Mouse (Mus musculus): ENCODE measurements around the gene Ino80d. TPM values are rescaled to one million over a fixed set of nuclear protein-coding genes. Genes with fewer than 3 reads are reported as not detected.

Gene Ino80d
- polyA plus RNA-seq, 1 experiment from 2014 or later: 12.2 TPM

DNA sequence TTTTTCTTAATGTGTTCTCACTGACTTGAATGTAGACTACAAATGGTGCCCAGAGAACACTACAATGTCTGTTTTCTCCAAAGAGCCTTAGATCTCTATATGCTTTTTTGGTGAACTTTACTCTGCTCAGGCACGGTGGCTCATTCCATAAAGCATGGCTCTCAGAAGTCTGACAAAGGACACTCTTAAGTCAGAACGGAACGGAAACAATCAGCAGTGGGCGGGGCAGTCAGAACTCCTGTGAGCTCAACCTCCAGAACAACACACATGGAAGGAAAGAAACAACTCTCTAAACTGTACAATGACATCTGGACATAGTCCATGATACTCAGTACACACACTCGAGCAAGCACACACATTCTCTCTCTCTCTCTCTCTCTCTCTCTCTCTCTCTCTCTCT lies 34.2 kb downstream of the Ino80d start:
- Histone ChIP-seq H3K4me2 (ENCODE audit: low read length) (no peak overlapping the region), H3K9me3 (ENCODE audit: control insufficient read depth, low read length) (no peaks in the 10 kb centered on the region), H3K4me3 (ENCODE audit: control insufficient read depth in 1 of 2, insufficient read depth in 1 of 2, low read depth in 1 of 2, low read length in 2 of 2) (no peak overlapping the region), H3K36me3 (ENCODE audit: control insufficient read depth, insufficient read depth, low read length) (peaks cover 71% of the 10 kb centered on the region), H3K27ac (replicated peaks in 1 of 2; ENCODE audit: control insufficient read depth in 1 of 2, insufficient read depth in 1 of 2, low read depth in 2 of 2, low read length in 2 of 2) (no peak overlapping the region), H3K27me3 (ENCODE audit: control insufficient read depth, insufficient read depth, low read length) (no peaks in the 10 kb centered on the region), H3K9ac (ENCODE audit: low read length) (no peak overlapping the region), H3K4me1 (ENCODE audit: control insufficient read depth in 2 of 2, insufficient read depth in 2 of 2, low read length in 2 of 2) (no peaks in the 10 kb centered on the region)
- WGBS: 45% methylated on average over 5 of the region's 5 CpGs
- no peak for ATAC-seq (ENCODE audit: insufficient number of reproducible peaks, insufficient read depth, low FRiP score, low read depth)

DNA sequence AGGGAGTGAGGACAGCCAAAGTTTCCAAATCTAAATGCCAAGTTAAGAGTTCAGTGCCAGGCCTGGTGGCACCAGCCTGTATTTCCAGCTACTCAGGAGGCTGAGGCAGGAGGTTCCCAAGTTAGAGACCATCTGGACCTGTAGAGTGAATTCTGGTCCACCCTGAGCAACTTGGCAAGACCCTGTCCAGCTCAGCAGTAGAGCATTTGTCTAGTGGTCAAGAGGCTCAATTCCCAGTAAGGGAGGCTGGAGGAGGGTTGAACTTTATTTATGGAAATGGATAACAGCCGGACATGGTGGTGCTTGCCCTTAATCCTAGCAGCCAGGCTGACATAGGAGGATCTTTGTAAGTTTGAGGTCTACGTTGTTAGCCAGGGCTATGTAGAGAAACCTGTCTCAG lies 38.1 kb downstream of the Ino80d start:
- Histone ChIP-seq H3K36me3 (ENCODE audit: control insufficient read depth, insufficient read depth, low read length) (peaks cover 83% of the 10 kb centered on the region), H3K9me3 (ENCODE audit: control insufficient read depth, low read length) (no peaks in the 10 kb centered on the region), H3K9ac (ENCODE audit: low read length) (no peak overlapping the region), H3K4me3 (ENCODE audit: control insufficient read depth in 1 of 2, insufficient read depth in 1 of 2, low read depth in 1 of 2, low read length in 2 of 2) (no peak overlapping the region), H3K27me3 (ENCODE audit: control insufficient read depth, insufficient read depth, low read length) (no peaks in the 10 kb centered on the region), H3K4me2 (ENCODE audit: low read length) (no peak overlapping the region), H3K4me1 (ENCODE audit: control insufficient read depth in 2 of 2, insufficient read depth in 2 of 2, low read length in 2 of 2) (no peaks in the 10 kb centered on the region), H3K27ac (replicated peaks in 1 of 2; ENCODE audit: control insufficient read depth in 1 of 2, insufficient read depth in 1 of 2, low read depth in 2 of 2, low read length in 2 of 2) (no peak overlapping the region)
- ATAC-seq (ENCODE audit: insufficient number of reproducible peaks, insufficient read depth, low FRiP score, low read depth): no peak
- 75% methylated on average over 2 of the region's 2 CpGs for WGBS

DNA sequence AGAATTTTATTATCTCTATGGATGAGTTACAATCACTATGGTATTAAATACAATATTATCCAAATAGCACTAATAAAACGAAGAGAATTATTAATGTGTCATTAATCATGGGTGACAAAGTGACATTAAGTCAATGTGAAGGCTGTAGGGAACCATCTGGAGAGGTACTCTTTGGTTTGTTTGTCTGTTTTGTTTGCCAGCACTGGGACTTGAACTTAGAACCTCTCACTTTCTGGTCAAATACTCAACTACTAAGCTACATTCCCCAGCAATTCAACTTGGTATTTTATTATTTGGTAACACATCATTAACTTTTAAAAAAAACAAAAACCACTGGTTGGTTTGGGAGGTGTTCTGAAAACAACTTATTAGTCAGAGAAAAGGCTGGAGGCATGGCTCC lies 43.1 kb downstream of the Ino80d start:
- H3K9ac ChIP-seq (ENCODE audit: low read length): no peak overlapping the region
- no peak overlapping the region for H3K4me2 ChIP-seq (ENCODE audit: low read length)
- H3K4me1 ChIP-seq (ENCODE audit: control insufficient read depth in 2 of 2, insufficient read depth in 2 of 2, low read length in 2 of 2): no peaks in the 10 kb centered on the region
- peaks cover 97% of the 10 kb centered on the region for H3K36me3 ChIP-seq (ENCODE audit: control insufficient read depth, insufficient read depth, low read length)
- no peaks in the 10 kb centered on the region for H3K27me3 ChIP-seq (ENCODE audit: control insufficient read depth, insufficient read depth, low read length)
- no peak overlapping the region for H3K4me3 ChIP-seq (ENCODE audit: control insufficient read depth in 1 of 2, insufficient read depth in 1 of 2, low read depth in 1 of 2, low read length in 2 of 2)
- 87% methylated on average over 1 of the region's 1 CpGs for WGBS
- H3K9me3 ChIP-seq (ENCODE audit: control insufficient read depth, low read length): 0 out of 2 replicates have a peak, but pooled peaks cover 3% of the 10 kb centered on the region
- H3K27ac ChIP-seq (replicated peaks in 1 of 2; ENCODE audit: control insufficient read depth in 1 of 2, insufficient read depth in 1 of 2, low read depth in 2 of 2, low read length in 2 of 2): no peak overlapping the region
- ATAC-seq (ENCODE audit: insufficient number of reproducible peaks, insufficient read depth, low FRiP score, low read depth): no peak

DNA sequence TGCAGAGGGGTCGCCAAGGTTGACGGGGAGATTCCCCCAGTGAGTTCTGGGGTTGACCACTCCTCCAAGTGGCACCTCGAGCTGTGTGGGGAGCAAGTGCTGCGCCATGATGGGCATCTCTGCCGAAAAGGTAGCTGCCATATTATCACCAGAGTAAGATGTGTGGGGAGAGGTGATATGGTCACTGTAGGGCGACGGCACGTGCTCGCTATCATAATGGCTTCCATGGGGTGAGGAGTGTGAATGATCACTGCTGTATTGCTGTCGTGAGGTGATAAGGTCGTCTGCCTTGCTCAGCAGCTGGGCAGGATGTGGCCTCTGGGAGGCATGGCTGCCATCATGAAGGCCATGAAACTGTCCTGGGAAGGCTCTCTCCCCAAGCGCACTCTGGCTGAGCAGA lies 56.1 kb downstream of the Ino80d start:
- H3K4me1 ChIP-seq (ENCODE audit: control insufficient read depth in 2 of 2, insufficient read depth in 2 of 2, low read length in 2 of 2): peaks cover 0 to 9% of the 10 kb centered on the region in 2 experiments; a peak in 3 of 4 replicates
- no peak overlapping the region for H3K9ac ChIP-seq (ENCODE audit: low read length)
- H3K36me3 ChIP-seq (ENCODE audit: control insufficient read depth, insufficient read depth, low read length): peaks cover 72% of the 10 kb centered on the region
- no peak overlapping the region for H3K4me2 ChIP-seq (ENCODE audit: low read length)
- H3K27me3 ChIP-seq (ENCODE audit: control insufficient read depth, insufficient read depth, low read length): no peaks in the 10 kb centered on the region
- H3K4me3 ChIP-seq (ENCODE audit: control insufficient read depth in 1 of 2, insufficient read depth in 1 of 2, low read depth in 1 of 2, low read length in 2 of 2): no peak overlapping the region
- H3K27ac ChIP-seq (replicated peaks in 1 of 2; ENCODE audit: control insufficient read depth in 1 of 2, insufficient read depth in 1 of 2, low read depth in 2 of 2, low read length in 2 of 2): no peak overlapping the region
- H3K9me3 ChIP-seq (ENCODE audit: control insufficient read depth, low read length): no peaks in the 10 kb centered on the region
- no peak for ATAC-seq (ENCODE audit: insufficient number of reproducible peaks, insufficient read depth, low FRiP score, low read depth)
- WGBS: 67% methylated on average over 12 of the region's 12 CpGs

DNA sequence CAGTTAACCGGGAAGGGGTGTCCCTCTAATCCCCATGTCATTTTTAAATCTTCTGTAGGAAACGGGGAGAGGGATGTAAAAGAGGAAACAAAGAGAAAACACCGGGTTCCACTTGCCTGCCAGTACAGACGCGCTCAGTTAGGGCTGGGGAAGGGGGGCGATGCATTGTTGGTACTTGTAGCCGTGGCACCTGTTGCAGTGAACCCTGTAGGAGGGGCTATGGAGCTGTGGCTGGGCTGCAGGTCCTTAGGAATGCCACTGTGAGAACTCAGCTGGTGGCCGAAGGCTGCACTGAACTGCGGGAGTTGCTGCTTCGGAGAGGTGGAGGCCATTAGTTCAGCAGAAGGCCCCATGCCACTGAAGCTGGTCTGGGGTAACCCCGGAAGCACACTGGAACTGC lies 56.6 kb downstream of the Ino80d start:
- ATAC-seq (ENCODE audit: insufficient number of reproducible peaks, insufficient read depth, low FRiP score, low read depth): no peak
- WGBS: 87% methylated on average over 11 of the region's 11 CpGs
- Histone ChIP-seq H3K9me3 (ENCODE audit: control insufficient read depth, low read length) (no peaks in the 10 kb centered on the region), H3K27ac (replicated peaks in 1 of 2; ENCODE audit: control insufficient read depth in 1 of 2, insufficient read depth in 1 of 2, low read depth in 2 of 2, low read length in 2 of 2) (no peak overlapping the region), H3K27me3 (ENCODE audit: control insufficient read depth, insufficient read depth, low read length) (no peaks in the 10 kb centered on the region), H3K36me3 (ENCODE audit: control insufficient read depth, insufficient read depth, low read length) (peaks cover 69% of the 10 kb centered on the region), H3K4me3 (ENCODE audit: control insufficient read depth in 1 of 2, insufficient read depth in 1 of 2, low read depth in 1 of 2, low read length in 2 of 2) (no peak overlapping the region), H3K4me2 (ENCODE audit: low read length) (no peak overlapping the region), H3K9ac (ENCODE audit: low read length) (no peak overlapping the region), H3K4me1 (ENCODE audit: control insufficient read depth in 2 of 2, insufficient read depth in 2 of 2, low read length in 2 of 2) (peaks cover under 1 to 14% of the 10 kb centered on the region in 2 experiments)

- Histone ChIP-seq H3K4me1 (ENCODE audit: control insufficient read depth in 2 of 2, insufficient read depth in 2 of 2, low read length in 2 of 2) (peaks cover 3 to 15% of the 10 kb centered on the region in 2 experiments), H3K9me3 (ENCODE audit: control insufficient read depth, low read length) (no peaks in the 10 kb centered on the region), H3K4me3 (ENCODE audit: control insufficient read depth in 1 of 2, insufficient read depth in 1 of 2, low read depth in 1 of 2, low read length in 2 of 2) (no peak overlapping the region), H3K27ac (replicated peaks in 1 of 2; ENCODE audit: control insufficient read depth in 1 of 2, insufficient read depth in 1 of 2, low read depth in 2 of 2, low read length in 2 of 2) (no peak overlapping the region), H3K4me2 (ENCODE audit: low read length) (no peak overlapping the region), H3K36me3 (ENCODE audit: control insufficient read depth, insufficient read depth, low read length) (peaks cover 69% of the 10 kb centered on the region), H3K27me3 (ENCODE audit: control insufficient read depth, insufficient read depth, low read length) (no peaks in the 10 kb centered on the region), H3K9ac (ENCODE audit: low read length) (no peak overlapping the region)
- no peak for ATAC-seq (ENCODE audit: insufficient number of reproducible peaks, insufficient read depth, low FRiP score, low read depth)
- 77% methylated on average over 3 of the region's 3 CpGs for WGBS
These were observed 57.1 kb downstream of the Ino80d start for GRCm38 (mm10) chr1:63057318-63057717.

DNA sequence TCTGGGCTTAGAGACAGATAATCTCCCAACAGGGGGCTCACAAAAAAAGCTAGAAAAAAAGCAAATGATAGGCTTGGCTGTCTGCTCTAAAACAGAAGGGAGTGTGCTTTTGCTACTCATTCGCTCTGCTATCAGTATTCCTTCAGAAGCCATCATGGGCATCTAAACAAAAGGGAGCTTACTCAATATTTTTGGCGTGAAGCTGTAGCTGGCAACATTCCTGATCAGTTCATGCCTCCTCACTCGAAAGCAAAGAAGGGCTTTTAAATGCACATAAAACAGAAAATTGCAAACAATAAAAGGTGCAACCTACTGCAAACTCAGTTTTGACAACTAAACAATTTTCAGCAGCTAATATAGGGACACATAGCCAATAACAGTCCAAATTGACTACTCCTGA lies 59.1 kb downstream of the Ino80d start:
- peaks cover 54% of the 10 kb centered on the region for H3K36me3 ChIP-seq (ENCODE audit: control insufficient read depth, insufficient read depth, low read length)
- H3K4me3 ChIP-seq (ENCODE audit: control insufficient read depth in 1 of 2, insufficient read depth in 1 of 2, low read depth in 1 of 2, low read length in 2 of 2): no peak overlapping the region
- H3K9me3 ChIP-seq (ENCODE audit: control insufficient read depth, low read length): no peaks in the 10 kb centered on the region
- H3K27me3 ChIP-seq (ENCODE audit: control insufficient read depth, insufficient read depth, low read length): no peaks in the 10 kb centered on the region
- 47% methylated on average over 3 of the region's 3 CpGs for WGBS
- no peak overlapping the region for H3K4me2 ChIP-seq (ENCODE audit: low read length)
- H3K9ac ChIP-seq (ENCODE audit: low read length): no peak overlapping the region
- peaks cover 5 to 31% of the 10 kb centered on the region in 2 experiments for H3K4me1 ChIP-seq (ENCODE audit: control insufficient read depth in 2 of 2, insufficient read depth in 2 of 2, low read length in 2 of 2)
- H3K27ac ChIP-seq (replicated peaks in 1 of 2; ENCODE audit: control insufficient read depth in 1 of 2, insufficient read depth in 1 of 2, low read depth in 2 of 2, low read length in 2 of 2): no peak overlapping the region
- ATAC-seq (ENCODE audit: insufficient number of reproducible peaks, insufficient read depth, low FRiP score, low read depth): no peak

- peaks cover 26% of the 10 kb centered on the region; the same call in 1 of the 2 replicates for H3K36me3 ChIP-seq (ENCODE audit: control insufficient read depth, insufficient read depth, low read length)
- H3K4me1 ChIP-seq (ENCODE audit: control insufficient read depth in 2 of 2, insufficient read depth in 2 of 2, low read length in 2 of 2): peaks cover 7 to 36% of the 10 kb centered on the region in 2 experiments
- H3K4me3 ChIP-seq (ENCODE audit: control insufficient read depth in 1 of 2, insufficient read depth in 1 of 2, low read depth in 1 of 2, low read length in 2 of 2): no peak overlapping the region
- H3K4me2 ChIP-seq (ENCODE audit: low read length): peak overlapping the region; percentile 37
- H3K9me3 ChIP-seq (ENCODE audit: control insufficient read depth, low read length): no peaks in the 10 kb centered on the region
- 43% methylated on average over 8 of the region's 8 CpGs for WGBS
- no peak for ATAC-seq (ENCODE audit: insufficient number of reproducible peaks, insufficient read depth, low FRiP score, low read depth)
- H3K9ac ChIP-seq (ENCODE audit: low read length): 0 out of 2 replicates have a peak overlapping the region, but pooled peaks have one; percentile 5
- H3K27ac ChIP-seq (replicated peaks in 1 of 2; ENCODE audit: control insufficient read depth in 1 of 2, insufficient read depth in 1 of 2, low read depth in 2 of 2, low read length in 2 of 2): peak overlapping the region; percentile 34 to 52
- no peaks in the 10 kb centered on the region for H3K27me3 ChIP-seq (ENCODE audit: control insufficient read depth, insufficient read depth, low read length)
These were observed 63.6 kb downstream of the Ino80d start for GRCm38 (mm10) chr1:63050866-63051265.

Measured in heart, embryonic 14.5 days (tissue).